Mouse (Mus musculus) heart, embryonic 14.5 days (tissue): ENCODE data around the gene Olfr876. TPM values are rescaled to one million over a fixed set of nuclear protein-coding genes. Genes with fewer than 3 reads are reported as not detected.
"Not testable (repeated sequence)": the region's sequence is repeated elsewhere in the genome, so short reads cannot be mapped to it uniquely, and the experiment has no call there.

Experiments
- ATAC-seq: fragments of 200-750 bp; cut with Nextera tagmentation; 2 replicates; pipeline ENCODE4 v1.8.0; 2017; ENCODE audit warnings: low read depth, moderate TSS enrichment; ENCODE audit not compliant: insufficient number of reproducible peaks, insufficient read depth, low FRiP score
- H3K27ac ChIP-seq, 2 experiments: fragments of 200-500 bp in 1 of 2; fragments of 300-500 bp in 1 of 2; sonication (generic) in 1 of 2; replicated peaks in 1 of 2; 2 replicates each; pipeline ENCODE4 v1.5.1; 2012 to 2014; ENCODE audit warnings: low read depth in 2 of 2, low read length in 2 of 2, control low read depth in 1 of 2, mild to moderate bottlenecking in 1 of 2, mixed read lengths in 1 of 2; ENCODE audit not compliant: control insufficient read depth in 1 of 2, insufficient read depth in 1 of 2
- H3K27me3 ChIP-seq: fragments of 300-500 bp; sonication (generic); 2 replicates; pipeline ENCODE4 v1.6.1; 2014; ENCODE audit warnings: mild to moderate bottlenecking, low read length, control low read depth; ENCODE audit not compliant: control insufficient read depth, insufficient read depth
- H3K36me3 ChIP-seq: fragments of 300-500 bp; sonication (generic); 2 replicates; pipeline ENCODE4 v1.6.1; 2014; ENCODE audit warnings: mild to moderate bottlenecking, control low read depth, low read length, mixed read lengths; ENCODE audit not compliant: control insufficient read depth, insufficient read depth
- H3K4me1 ChIP-seq, 2 experiments: fragments of 200-500 bp in 1 of 2; fragments of 300-500 bp in 1 of 2; sonication (generic) in 1 of 2; 2 replicates each; pipeline ENCODE4 v1.6.1; 2012 to 2014; ENCODE audit warnings: low read length in 2 of 2, control low read depth in 1 of 2, mixed read lengths in 1 of 2; ENCODE audit not compliant: control insufficient read depth in 2 of 2, insufficient read depth in 2 of 2
- H3K4me2 ChIP-seq: fragments of 300-500 bp; sonication (generic); 2 replicates; pipeline ENCODE4 v1.6.1; 2014; ENCODE audit warnings: mild to moderate bottlenecking, low read length
- H3K4me3 ChIP-seq, 2 experiments: fragments of 200-500 bp in 1 of 2; fragments of 300-500 bp in 1 of 2; sonication (generic) in 1 of 2; 2 replicates each; pipeline ENCODE4 v1.5.1; 2012 to 2014; ENCODE audit warnings: low read length in 2 of 2, mild to moderate bottlenecking in 2 of 2, control low read depth in 1 of 2, low read depth in 1 of 2, moderate library complexity in 1 of 2; ENCODE audit not compliant: control insufficient read depth in 1 of 2, insufficient read depth in 1 of 2
- H3K9ac ChIP-seq: fragments of 300-500 bp; sonication (generic); 2 replicates; pipeline ENCODE4 v1.6.1; 2014; ENCODE audit warnings: mild to moderate bottlenecking, low read length
- H3K9me3 ChIP-seq: fragments of 300-500 bp; sonication (generic); 2 replicates; pipeline ENCODE4 v1.6.1; 2016; ENCODE audit warnings: low read length, control low read depth; ENCODE audit not compliant: control insufficient read depth
- WGBS: fragments of 180-500 bp; shearing (Covaris S2); extraction: QIAGEN DNeasy Blood & Tissue Kit; methylation state at CpG from one replicate; pipeline ENCODE4 v1.1.7; 2014; 5-methylcytosine and 5-hydroxymethylcytosine counted together
- polyA plus RNA-seq: library from polyadenylated mRNA; unstranded; fragments of >200 nt; fragmentation: Nextera tagmentation; extraction: Ambion mirVana; gene quantifications from 2 replicates; pipeline ENCODE4 v1.2.1, GENCODE M21; 2014

The Olfr876 gene
- not detected in 2 replicates for polyA plus RNA-seq

DNA sequence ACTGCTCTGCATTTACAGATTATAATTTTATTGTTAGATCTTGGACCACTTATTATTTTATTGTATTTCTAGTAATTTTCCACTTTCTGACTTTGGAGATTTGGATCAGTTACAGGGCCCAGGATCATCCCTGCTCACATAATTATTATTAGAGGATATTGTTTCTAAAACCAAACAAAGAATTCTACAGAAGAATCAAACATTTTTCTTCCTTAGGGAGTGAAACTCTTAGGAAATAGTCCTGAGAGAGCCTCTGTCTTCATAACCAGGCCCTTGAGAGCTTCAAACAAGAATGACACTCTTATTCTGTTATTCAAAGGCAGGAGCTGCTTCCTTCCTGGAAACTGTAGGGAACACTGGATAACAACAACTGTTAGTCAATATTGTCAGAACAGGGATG, at the start of gene Olfr876:
TSS of gene Olfr876 (plus strand) at position 301 of the 400 bp plus-strand sequence.
- ATAC-seq, result no peak

GRCm38 (mm10) chr9:37761728-37762127, 41.1 kb upstream of the Olfr876 start:
- H3K9ac ChIP-seq, result no peak overlapping the region
- WGBS, result 77% methylated on average over 2 of the region's 2 CpGs
- no peak overlapping the region for H3K4me2 ChIP-seq
- no peaks in the 10 kb centered on the region for H3K4me1 ChIP-seq
- no peaks in the 10 kb centered on the region for H3K27me3 ChIP-seq
- no peaks in the 10 kb centered on the region for H3K36me3 ChIP-seq
- H3K9me3 ChIP-seq, result no peaks in the 10 kb centered on the region
- no peak for ATAC-seq
- H3K27ac ChIP-seq, result no peak overlapping the region
- no peak overlapping the region for H3K4me3 ChIP-seq

More for the DNA sequence above, at the start of gene Olfr876:
- H3K27ac ChIP-seq, result no peak within 1 kb of the TSS
- no peaks in the 10 kb centered on the region for H3K36me3 ChIP-seq
- H3K27me3 ChIP-seq, result no peaks in the 10 kb centered on the region
- no peak within 1 kb of the TSS for H3K4me3 ChIP-seq
- no peak within 1 kb of the TSS for H3K9ac ChIP-seq
- H3K4me1 ChIP-seq, result no peaks in the 10 kb centered on the region; a peak in 1 of 4 replicates
- H3K9me3 ChIP-seq, result no peaks in the 10 kb centered on the region
- H3K4me2 ChIP-seq, result no peak within 1 kb of the TSS

GRCm38 (mm10) chr9:37762541-37762940, 40.3 kb upstream of the Olfr876 start:
- H3K9ac ChIP-seq, result no peak overlapping the region
- H3K4me2 ChIP-seq, result no peak overlapping the region
- no peak for ATAC-seq
- no peak overlapping the region for H3K27ac ChIP-seq
- H3K9me3 ChIP-seq, result no peaks in the 10 kb centered on the region
- H3K27me3 ChIP-seq, result no peaks in the 10 kb centered on the region
- no peak overlapping the region for H3K4me3 ChIP-seq
- 32% methylated on average over 2 of the region's 2 CpGs for WGBS
- no peaks in the 10 kb centered on the region for H3K4me1 ChIP-seq
- H3K36me3 ChIP-seq, result no peaks in the 10 kb centered on the region

DNA sequence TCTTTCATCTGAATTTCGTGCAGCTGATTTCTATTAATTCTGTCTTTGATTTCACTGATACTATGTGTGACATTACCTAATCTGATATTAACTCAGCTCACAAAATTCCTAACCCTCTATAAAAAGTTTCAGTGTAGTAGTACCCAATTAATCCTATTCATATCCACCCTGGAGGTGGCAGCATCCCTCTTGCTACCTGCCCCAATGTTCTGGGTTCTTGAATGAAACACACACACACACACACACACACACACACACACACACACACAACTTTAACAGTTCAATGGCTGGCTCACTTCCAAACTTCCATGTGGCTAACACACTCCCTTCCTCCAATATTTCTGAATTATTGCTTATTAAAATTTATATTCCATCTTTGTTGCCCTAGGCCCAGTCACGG, 32.2 kb upstream of the Olfr876 start:
- WGBS, result 60% methylated on average over 2 of the region's 2 CpGs
- Histone ChIP-seq H3K27me3 (no peaks in the 10 kb centered on the region), H3K36me3 (no peaks in the 10 kb centered on the region), H3K9ac (no peak overlapping the region), H3K4me1 (no peaks in the 10 kb centered on the region), H3K4me3 (no peak overlapping the region), H3K9me3 (no peaks in the 10 kb centered on the region), H3K27ac (0 out of 4 replicates have a peak overlapping the region, but pooled peaks of 1 of the 2 experiments have one; percentile 6), H3K4me2 (no peak overlapping the region)
- ATAC-seq, result no peak

GRCm38 (mm10) chr9:37771759-37772158, 31.1 kb upstream of the Olfr876 start, which contains the start of gene Olfr875:
Olfr875 (plus strand) TSS chr9:37771857.
- H3K4me2 ChIP-seq, result no peak within 1 kb of the TSS
- peak within 1 kb of the TSS in 1 of 2 experiments; percentile 19; a peak in 1 of 4 replicates for H3K27ac ChIP-seq
- H3K4me1 ChIP-seq, result no peaks in the 10 kb centered on the region
- no peak within 1 kb of the TSS for H3K4me3 ChIP-seq
- no peaks in the 10 kb centered on the region for H3K27me3 ChIP-seq
- WGBS, result 28% methylated on average over 2 of the region's 2 CpGs
- ATAC-seq, result peak; percentile 47
- no peaks in the 10 kb centered on the region for H3K36me3 ChIP-seq
- no peaks in the 10 kb centered on the region for H3K9me3 ChIP-seq
- no peak within 1 kb of the TSS for H3K9ac ChIP-seq

DNA sequence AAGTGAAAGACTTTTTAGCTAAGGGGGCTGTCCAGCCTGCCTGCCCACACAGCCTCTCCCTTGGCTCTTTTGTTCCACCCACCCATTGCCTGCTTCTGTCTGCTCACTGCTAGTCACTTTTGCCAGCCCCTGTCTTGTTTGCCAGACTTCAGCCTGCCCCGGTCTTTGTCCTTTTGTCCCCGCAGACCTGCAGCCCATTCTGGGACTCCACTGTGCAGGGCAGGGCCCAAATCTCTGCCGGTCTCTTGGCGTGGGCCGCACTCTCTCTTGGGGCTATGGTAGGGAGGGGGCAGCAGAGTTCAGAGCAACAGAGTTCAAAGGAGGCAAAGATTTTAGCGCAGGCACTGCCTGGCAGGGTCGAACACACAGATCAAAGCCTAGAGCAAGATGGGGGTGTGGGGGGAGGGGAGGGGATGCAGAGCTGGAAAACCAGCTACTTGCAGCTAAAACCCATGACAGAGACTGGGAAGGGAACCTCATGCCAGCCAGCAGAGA, 20.0 kb upstream of the Olfr876 start:
- Histone ChIP-seq H3K36me3 (no peaks in the 10 kb centered on the region), H3K4me1 (peaks cover 3 to 6% of the 10 kb centered on the region in 2 experiments; a peak in 3 of 4 replicates), H3K4me3 (peak overlapping the region; percentile 20 to 25), H3K4me2 (peak overlapping the region; percentile 51), H3K27ac (peak overlapping the region; percentile 10 to 52; a peak in 3 of 4 replicates), H3K9ac (peak overlapping the region; percentile 28; the same call in 1 of the 2 replicates), H3K27me3 (no peaks in the 10 kb centered on the region), H3K9me3 (no peaks in the 10 kb centered on the region)
- ATAC-seq, result peak; percentile 26; the same call in 1 of the 2 replicates
- 2% methylated on average over 7 of the region's 7 CpGs for whole genome bisulfite sequencing

DNA sequence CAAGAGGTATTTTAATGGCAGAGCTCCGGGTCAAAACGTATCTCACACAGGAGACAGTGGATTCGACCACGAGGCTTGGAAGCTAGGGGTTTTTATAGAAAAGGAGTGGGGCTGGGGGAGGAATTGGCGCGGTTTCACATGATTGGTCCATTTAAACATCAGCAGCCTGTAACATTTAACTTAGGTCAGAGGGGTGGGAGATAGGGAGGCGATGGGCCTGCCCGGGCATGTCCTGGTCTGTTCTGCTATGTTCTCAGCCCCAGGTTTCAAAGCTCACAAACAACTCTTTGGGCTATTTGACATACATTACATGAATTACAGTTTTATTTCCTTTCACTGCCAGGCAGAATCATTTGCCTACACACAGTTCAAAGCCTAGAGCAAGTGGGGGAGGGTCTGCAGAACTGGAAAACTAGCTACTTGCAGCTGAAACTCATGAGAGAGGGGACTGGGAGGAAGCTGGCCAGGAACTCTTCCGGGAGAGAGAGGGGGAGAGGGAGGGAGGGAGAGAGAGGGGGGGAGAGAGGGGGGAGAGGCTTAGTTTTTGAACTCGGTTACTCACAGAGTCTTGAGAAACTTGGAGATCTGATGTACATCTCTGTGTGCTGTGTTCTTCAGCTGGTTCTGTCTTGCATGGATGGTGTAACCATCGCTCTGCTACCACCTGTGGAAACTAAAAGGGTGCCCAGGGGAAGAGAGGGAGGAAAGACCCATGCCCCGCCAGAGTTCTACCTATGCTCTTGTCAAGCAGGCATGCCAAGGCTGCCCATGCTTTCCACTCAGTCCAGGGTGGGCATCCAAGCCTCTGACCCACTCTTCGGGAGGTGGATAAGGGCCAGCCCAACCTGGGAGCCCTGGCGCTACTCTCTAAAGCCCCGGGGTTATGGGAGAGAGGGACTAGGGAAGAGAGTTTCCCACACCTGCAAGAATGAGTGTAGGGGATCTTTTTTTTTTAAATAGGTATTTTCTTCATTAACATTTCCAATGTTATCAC, 19.1 kb upstream of the Olfr876 start:
- 67% methylated on average over 10 of the region's 15 CpGs for WGBS
- H3K9me3 ChIP-seq, H3K27me3 ChIP-seq, H3K36me3 ChIP-seq, H3K9ac ChIP-seq, ATAC-seq, H3K4me1 ChIP-seq, H3K27ac ChIP-seq: not testable (repeated sequence)
- peak overlapping the region in 1 of 2 experiments; percentile 20; a peak in 1 of 4 replicates for H3K4me3 ChIP-seq
- H3K4me2 ChIP-seq, result peak overlapping the region; percentile 51
